Mouse (Mus musculus) kidney, postnatal 0 days (tissue): Measurements from ENCODE around the gene Fem1a. TPM values are rescaled to one million over a fixed set of nuclear protein-coding genes. Genes with fewer than 3 reads are reported as not detected.
"Not testable (repeated sequence)": the region's sequence is repeated elsewhere in the genome, so short reads cannot be mapped to it uniquely, and the experiment has no call there.

Source experiments
- ATAC-seq: fragments of 200-750 bp; cut with Nextera tagmentation; replicated peaks from 2 replicates; pipeline ENCODE4 v1.8.0; 2017; ENCODE audit warnings: low read depth, moderate number of reproducible peaks, moderate TSS enrichment, moderate library complexity; ENCODE audit not compliant: low FRiP score
- DNase-seq: peaks from one replicate; pipeline ENCODE4 v3.0.0-alpha.2; 2016; ENCODE audit warnings: low spot score
- H3K27ac ChIP-seq: fragments of 300-500 bp; sonication (generic); 2 replicates; pipeline ENCODE4 v1.5.1; 2014; ENCODE audit warnings: mild to moderate bottlenecking
- H3K27me3 ChIP-seq: fragments of 300-500 bp; sonication (generic); 2 replicates; pipeline ENCODE4 v1.6.1; 2014; ENCODE audit warnings: low read length, mixed read lengths; ENCODE audit not compliant: insufficient read depth
- H3K36me3 ChIP-seq: fragments of 300-500 bp; sonication (generic); 2 replicates; pipeline ENCODE4 v1.6.1; 2014; ENCODE audit warnings: low read length, mixed read lengths; ENCODE audit not compliant: insufficient read depth
- H3K4me1 ChIP-seq: fragments of 300-500 bp; sonication (generic); replicated peaks from 2 replicates; pipeline ENCODE4 v1.6.1; 2014; ENCODE audit warnings: antibody characterized with exemption, low read length, mixed read lengths; ENCODE audit not compliant: insufficient read depth
- H3K4me2 ChIP-seq: fragments of 300-500 bp; sonication (generic); 2 replicates; pipeline ENCODE4 v1.6.1; 2014; ENCODE audit warnings: mild to moderate bottlenecking, low read length, moderate library complexity, mixed read lengths
- H3K4me3 ChIP-seq: fragments of 300-500 bp; sonication (generic); replicated peaks from 2 replicates; pipeline ENCODE4 v1.5.1; 2014; ENCODE audit warnings: low read depth, low read length
- H3K9ac ChIP-seq: fragments of 300-500 bp; sonication (generic); 2 replicates; pipeline ENCODE4 v1.6.1; 2014; ENCODE audit warnings: low read depth, low read length
- H3K9me3 ChIP-seq: fragments of 300-500 bp; sonication (generic); replicated peaks from 2 replicates; pipeline ENCODE4 v1.6.1; 2016; ENCODE audit warnings: low read length, inconsistent platforms, mixed read lengths
- CTCF ChIP-seq: IDR thresholded peaks from 2 replicates; pipeline ENCODE4 v1.5.1; 2016; ENCODE audit warnings: antibody characterized with exemption, low read depth, mild to moderate bottlenecking, moderate library complexity
- WGBS: fragments of 180-500 bp; shearing (Covaris S2); extraction: QIAGEN DNeasy Blood & Tissue Kit; methylation state at CpG from one replicate; pipeline ENCODE4 v1.1.7; 2014; 5-methylcytosine and 5-hydroxymethylcytosine counted together
- polyA plus RNA-seq: library from polyadenylated mRNA; unstranded; fragments of >200 nt; fragmentation: Nextera tagmentation; extraction: Ambion mirVana; gene quantifications from 2 replicates; pipeline ENCODE4 v1.2.1, GENCODE M21; 2015

Fem1a gene
- polyA plus RNA-seq, 1 experiment from 2014 or later = 11.7 TPM

GRCm38 (mm10) chr17:56251136-56251829, 5.3 kb upstream of the Fem1a start:
- DNase-seq (peak; percentile 81), ATAC-seq (no peak)
- no peak overlapping the region for H3K27ac ChIP-seq

GRCm38 (mm10) chr17:56254695-56255094, 1.9 kb upstream of the Fem1a start:
- H3K4me2 ChIP-seq = no peak overlapping the region
- H3K36me3 ChIP-seq = peaks cover 12% of the 10 kb centered on the region; the same call in 1 of the 2 replicates
- 82% methylated on average over 4 of the region's 4 CpGs for WGBS
- DNase-seq (no peak), ATAC-seq (no peak)
- H3K9me3 ChIP-seq = no peaks in the 10 kb centered on the region
- H3K9ac ChIP-seq = no peak overlapping the region
- no peaks in the 10 kb centered on the region for H3K27me3 ChIP-seq
- no peak overlapping the region for H3K4me3 ChIP-seq
- H3K4me1 ChIP-seq = peaks cover 13% of the 10 kb centered on the region; the same call in 1 of the 2 replicates
- TF ChIP-seq CTCF = no peak
- no peak overlapping the region for H3K27ac ChIP-seq

More at GRCm38 (mm10) chr17:56251136-56251829, 5.3 kb upstream of the Fem1a start:
- H3K9ac ChIP-seq = no peak overlapping the region
- H3K4me3 ChIP-seq = no peak overlapping the region
- TF ChIP-seq CTCF = peak; percentile 71
- H3K9me3 ChIP-seq = no peaks in the 10 kb centered on the region
- no peaks in the 10 kb centered on the region for H3K4me1 ChIP-seq
- no peaks in the 10 kb centered on the region for H3K36me3 ChIP-seq
- H3K4me2 ChIP-seq = no peak overlapping the region
- WGBS = 21% methylated on average over 6 of the region's 6 CpGs
- H3K27me3 ChIP-seq = no peaks in the 10 kb centered on the region

GRCm38 (mm10) chr17:56255429-56255828, 1.2 kb upstream of the Fem1a start:
- H3K36me3 ChIP-seq = peaks cover 19% of the 10 kb centered on the region; the same call in 1 of the 2 replicates
- H3K9me3 ChIP-seq = no peaks in the 10 kb centered on the region
- TF ChIP-seq CTCF = no peak
- ATAC-seq (peak; percentile 1; the same call in 1 of the 2 replicates), DNase-seq (peak; percentile 66)
- H3K27ac ChIP-seq = 0 out of 2 replicates have a peak overlapping the region, but pooled peaks have one; percentile 92
- no peak overlapping the region for H3K9ac ChIP-seq
- no peak overlapping the region for H3K4me3 ChIP-seq
- H3K27me3 ChIP-seq = no peaks in the 10 kb centered on the region
- 18% methylated on average over 9 of the region's 9 CpGs for WGBS
- no peak overlapping the region for H3K4me2 ChIP-seq
- H3K4me1 ChIP-seq = peaks cover 16% of the 10 kb centered on the region; the same call in 1 of the 2 replicates

GRCm38 (mm10) chr17:56255863-56256238, 759 bp upstream of the Fem1a start:
- Histone ChIP-seq H3K27me3 (no peaks in the 10 kb centered on the region), H3K4me3 (peak overlapping the region; percentile 67), H3K9me3 (no peaks in the 10 kb centered on the region), H3K9ac (peak overlapping the region; percentile 48; the same call in 1 of the 2 replicates), H3K36me3 (peaks cover 23% of the 10 kb centered on the region; the same call in 1 of the 2 replicates), H3K27ac (peak overlapping the region; percentile 92), H3K4me1 (peaks cover 17% of the 10 kb centered on the region; the same call in 1 of the 2 replicates), H3K4me2 (peak overlapping the region; percentile 78)
- ATAC-seq (peak; percentile 90), DNase-seq (peak; percentile 99)
- TF ChIP-seq CTCF = peak; percentile 95
- WGBS = 1% methylated on average over 32 of the region's 32 CpGs

GRCm38 (mm10) chr17:56257181-56257894, 728 bp downstream of the Fem1a start:
- DNase-seq = no peak
- ATAC-seq = peak; percentile 11

GRCm38 (mm10) chr17:56258269-56258668, 1.7 kb downstream of the Fem1a start:
- not testable (repeated sequence) for DNase-seq, H3K27ac ChIP-seq, H3K9me3 ChIP-seq, H3K9ac ChIP-seq, ATAC-seq, H3K27me3 ChIP-seq, H3K4me3 ChIP-seq
- H3K4me1 ChIP-seq = peaks cover 17% of the 10 kb centered on the region; the same call in 1 of the 2 replicates
- H3K4me2 ChIP-seq = 0 out of 2 replicates have a peak overlapping the region, but pooled peaks have one; percentile 79
- 92% methylated on average over 19 of the region's 19 CpGs for WGBS
- H3K36me3 ChIP-seq = peaks cover 31% of the 10 kb centered on the region; the same call in 1 of the 2 replicates

More at GRCm38 (mm10) chr17:56257181-56257894, 728 bp downstream of the Fem1a start:
- TF ChIP-seq CTCF = no peak
- WGBS = 8% methylated on average over 52 of the region's 58 CpGs
- peaks cover 31% of the 10 kb centered on the region; the same call in 1 of the 2 replicates for H3K36me3 ChIP-seq
- H3K4me2 ChIP-seq = peak overlapping the region; percentile 79
- peak overlapping the region; percentile 83 for H3K27ac ChIP-seq
- H3K9ac ChIP-seq = peak overlapping the region; percentile 69
- peak overlapping the region; percentile 67 for H3K4me3 ChIP-seq
- no peaks in the 10 kb centered on the region for H3K27me3 ChIP-seq
- H3K9me3 ChIP-seq = no peaks in the 10 kb centered on the region
- peaks cover 17% of the 10 kb centered on the region; the same call in 1 of the 2 replicates for H3K4me1 ChIP-seq

- not testable (repeated sequence) for H3K9me3 ChIP-seq, H3K4me2 ChIP-seq, H3K4me3 ChIP-seq, H3K27ac ChIP-seq, H3K27me3 ChIP-seq, ATAC-seq, DNase-seq
- 49% methylated on average over 2 of the region's 2 CpGs for WGBS
- Histone ChIP-seq H3K36me3 (peaks cover 31% of the 10 kb centered on the region; the same call in 1 of the 2 replicates), H3K4me1 (peaks cover 17% of the 10 kb centered on the region; the same call in 1 of the 2 replicates), H3K9ac (peak overlapping the region; percentile 35; the same call in 1 of the 2 replicates)
Observed at GRCm38 (mm10) chr17:56258812-56259211, 2.2 kb downstream of the Fem1a start.
